ENCODE assay signal across 10 mouse cellular contexts in the genomic region with DNA sequence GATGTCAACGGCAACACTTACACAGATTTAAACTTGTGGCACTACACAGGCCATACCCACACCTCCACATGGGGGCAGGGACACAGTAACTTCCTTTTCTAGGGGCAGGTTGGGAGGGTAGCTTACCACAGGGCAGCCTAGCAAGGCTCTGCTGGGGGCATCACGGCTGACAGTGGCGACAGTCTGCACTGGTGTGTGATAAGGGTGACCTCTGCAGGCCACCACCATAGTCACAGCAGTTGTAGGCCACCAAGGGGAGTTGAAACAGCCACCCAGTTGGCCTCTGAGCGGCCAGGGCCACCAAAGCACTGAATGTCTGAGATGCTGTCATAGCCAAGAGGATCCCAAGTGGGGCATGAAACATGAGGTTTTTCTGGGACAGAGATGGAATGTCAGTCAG. TPM values are rescaled to one million over a fixed set of nuclear protein-coding genes. Genes with fewer than 3 reads are reported as not detected.
DNase-seq lines count a peak whose midpoint lies in the region; ATAC-seq and TF ChIP-seq lines count a peak whose summit lies in the region.
"Had no signal": no experiment of that assay in that cellular context is flagged by ENCODE, and none has a peak within 500 bp of the region (broad histone marks: within the 10 kb centered on the region; RNA-seq: fewer than 3 reads in every experiment).

No protein-coding gene starts in this region.

- no peak overlapping the region for H3K9ac ChIP-seq in forebrain, embryonic 14.5 days (ENCODE audit: low read length)
- H3K9ac ChIP-seq in kidney, postnatal 0 days (ENCODE audit: low read depth, low read length): no peak overlapping the region

- 18% methylated on average over 4 of the region's 4 CpGs for WGBS in forebrain, embryonic 14.5 days
- WGBS in kidney, postnatal 0 days: 20% methylated on average over 4 of the region's 4 CpGs

- DNase-seq in adrenal gland, adult 2 months: peak; percentile 53
- DNase-seq in adrenal gland, adult 18-20 months (ENCODE audit: low spot score in 2 of 2): no peak
- no peak for DNase-seq in testis, postnatal 14 days (ENCODE audit: low spot score)
- DNase-seq in forebrain, embryonic 14.5 days (ENCODE audit: low spot score): peak; percentile 49
- DNase-seq in kidney, postnatal 0 days (ENCODE audit: low spot score): peak; percentile 70
- peak; percentile 53 for DNase-seq in mesoderm, embryonic 11.5 days (ENCODE audit: low read depth, low spot score)
- DNase-seq in thymus, adult 18-20 months: peak; percentile 61 to 69

- H3K27ac ChIP-seq in testis, adult 2 months (ENCODE audit: control insufficient read depth, insufficient read depth, low read depth, low read length): no peak overlapping the region
- H3K27ac ChIP-seq in forebrain, embryonic 14.5 days (ENCODE audit: low read depth, low read length): no peak overlapping the region
- no peak overlapping the region for H3K27ac ChIP-seq in kidney, postnatal 0 days

- H3K9me3 ChIP-seq in forebrain, embryonic 14.5 days (replicated peaks; ENCODE audit: control insufficient read depth, low read length): no peaks in the 10 kb centered on the region
- H3K9me3 ChIP-seq in kidney, postnatal 0 days (replicated peaks; ENCODE audit: low read length): no peaks in the 10 kb centered on the region

- H3K4me1 ChIP-seq in testis, adult 2 months (ENCODE audit: control insufficient read depth, insufficient read depth, low read length): no peaks in the 10 kb centered on the region; the same call in 1 of the 2 replicates
- no peaks in the 10 kb centered on the region for H3K4me1 ChIP-seq in forebrain, embryonic 14.5 days (ENCODE audit: control insufficient read depth, insufficient read depth, low read length)
- H3K4me1 ChIP-seq in kidney, postnatal 0 days (replicated peaks; ENCODE audit: insufficient read depth, low read length): 0 out of 2 replicates have a peak, but pooled peaks cover 3% of the 10 kb centered on the region

- H3K36me3 ChIP-seq in testis, adult 2 months (ENCODE audit: control insufficient read depth, insufficient read depth, low read length): no peaks in the 10 kb centered on the region
- no peaks in the 10 kb centered on the region for H3K36me3 ChIP-seq in forebrain, embryonic 14.5 days (ENCODE audit: control insufficient read depth, insufficient read depth, low read length)
- no peaks in the 10 kb centered on the region for H3K36me3 ChIP-seq in kidney, postnatal 0 days (ENCODE audit: insufficient read depth, low read length)

- TF ChIP-seq CTCF in testis, adult 2 months (IDR thresholded peaks at IDR 0.05; ENCODE audit: control insufficient read depth, insufficient read depth, insufficient replicate concordance, low read depth, low read length): peak; percentile 24; the same call in 1 of the 2 replicates
- peak; percentile 74 for TF ChIP-seq CTCF in kidney, postnatal 0 days (IDR thresholded peaks at IDR 0.05; ENCODE audit: low read depth)

- no peak overlapping the region for H3K4me2 ChIP-seq in forebrain, embryonic 14.5 days (ENCODE audit: low read length)
- no peak overlapping the region for H3K4me2 ChIP-seq in kidney, postnatal 0 days (ENCODE audit: low read length)

- no peak overlapping the region for H3K4me3 ChIP-seq in testis, adult 2 months (ENCODE audit: control insufficient read depth, low read depth, low read length)
- no peak overlapping the region for H3K4me3 ChIP-seq in forebrain, embryonic 14.5 days (ENCODE audit: low read depth, low read length)
- H3K4me3 ChIP-seq in kidney, postnatal 0 days (replicated peaks; ENCODE audit: low read depth, low read length): no peak overlapping the region

- no peaks in the 10 kb centered on the region for H3K27me3 ChIP-seq in testis, adult 2 months (ENCODE audit: control insufficient read depth, insufficient read depth, low read length)
- H3K27me3 ChIP-seq in forebrain, embryonic 14.5 days (replicated peaks; ENCODE audit: control insufficient read depth, insufficient read depth, low read length): no peaks in the 10 kb centered on the region
- H3K27me3 ChIP-seq in kidney, postnatal 0 days (ENCODE audit: insufficient read depth, low read length): no peaks in the 10 kb centered on the region

- no peak for TF ChIP-seq POLR2A in testis, adult 2 months (IDR thresholded peaks at IDR 0.05; ENCODE audit: control insufficient read depth, low read depth, low read length)

- ATAC-seq in forebrain, embryonic 14.5 days: peak; percentile 66; the same call in 1 of the 2 replicates
- ATAC-seq in kidney, postnatal 0 days (replicated peaks; ENCODE audit: low FRiP score, low read depth): no peak

RNA-seq across cellular contexts. Expression of gene Egfl7, which starts 13.6 kb away (rescaled TPM):
- 100 to 1,000 TPM in 1 of 2 experiments, 10 to 100 TPM in 1; 71.2 to 146 TPM for total RNA-seq in adrenal gland, adult 2 months (2021)
- 355 and 444 TPM in 2 replicates for polyA plus RNA-seq in adrenal gland, adult 2 months (2012; rRNA removed)
- total RNA-seq in adrenal gland, adult 18-20 months (2021): 100 to 1,000 TPM in 1 of 2 experiments, 10 to 100 TPM in 1; 97.9 to 102 TPM
- polyA plus RNA-seq in testis, adult 2 months (2012; rRNA removed): 27.4 and 41.2 TPM in 2 replicates
- 52.5 and 52.8 TPM in 2 replicates for polyA plus RNA-seq in forebrain, embryonic 14.5 days (2014; fragmentation: Nextera tagmentation; extraction: Ambion mirVana)
- polyA plus RNA-seq in kidney, postnatal 0 days (2015; fragmentation: Nextera tagmentation; extraction: Ambion mirVana): 199 and 211 TPM in 2 replicates

RNA-seq across cellular contexts. Expression of gene Gm20532, which starts 20.2 kb away (rescaled TPM):
- total RNA-seq in adrenal gland, adult 2 months (2021): not detected
- not detected in 2 replicates for polyA plus RNA-seq in adrenal gland, adult 2 months (2012; rRNA removed)
- not detected for total RNA-seq in adrenal gland, adult 18-20 months (2021)
- polyA plus RNA-seq in testis, adult 2 months (2012; rRNA removed): not detected in 2 replicates
- not detected in 2 replicates for polyA plus RNA-seq in forebrain, embryonic 14.5 days (2014; fragmentation: Nextera tagmentation; extraction: Ambion mirVana)
- polyA plus RNA-seq in kidney, postnatal 0 days (2015; fragmentation: Nextera tagmentation; extraction: Ambion mirVana): not detected in 2 replicates
- total RNA-seq: heart, postnatal 36 days had no signal
- polyA plus RNA-seq: stomach, embryonic 16.5 days had no signal

RNA-seq across cellular contexts. Expression of gene Agpat2, which starts 38.0 kb away (rescaled TPM):
- total RNA-seq in adrenal gland, adult 2 months (2021): 100 to 1,000 TPM; 469 to 591 TPM
- polyA plus RNA-seq in adrenal gland, adult 2 months (2012; rRNA removed): 584 and 714 TPM in 2 replicates
- total RNA-seq in adrenal gland, adult 18-20 months (2021): 100 to 1,000 TPM; 431 to 896 TPM
- 223 and 249 TPM in 2 replicates for polyA plus RNA-seq in testis, adult 2 months (2012; rRNA removed)
- 4.0 TPM in 2 replicates for polyA plus RNA-seq in forebrain, embryonic 14.5 days (2014; fragmentation: Nextera tagmentation; extraction: Ambion mirVana)
- polyA plus RNA-seq in kidney, postnatal 0 days (2015; fragmentation: Nextera tagmentation; extraction: Ambion mirVana): 53.8 and 57.1 TPM in 2 replicates

RNA-seq across cellular contexts. Expression of gene Notch1, which starts 49.8 kb away (rescaled TPM):
- 10 to 100 TPM; 17.6 to 21.1 TPM for total RNA-seq in adrenal gland, adult 2 months (2021)
- polyA plus RNA-seq in adrenal gland, adult 2 months (2012; rRNA removed): 37.1 and 49.2 TPM in 2 replicates
- total RNA-seq in adrenal gland, adult 18-20 months (2021): 10 to 100 TPM; 21.5 to 22.0 TPM
- polyA plus RNA-seq in testis, adult 2 months (2012; rRNA removed): 3.0 TPM in 2 replicates
- polyA plus RNA-seq in forebrain, embryonic 14.5 days (2014; fragmentation: Nextera tagmentation; extraction: Ambion mirVana): 30.3 and 32.3 TPM in 2 replicates
- 12.1 and 12.9 TPM in 2 replicates for polyA plus RNA-seq in kidney, postnatal 0 days (2015; fragmentation: Nextera tagmentation; extraction: Ambion mirVana)

Comparison
In these comparisons a context has a peak if more than half of its experiments do, and no peak if none do; other contexts are left out.
1. DNase-seq: peak in adrenal gland, adult 2 months (single experiment), forebrain, embryonic 14.5 days (single experiment), kidney, postnatal 0 days (single experiment), mesoderm, embryonic 11.5 days (single experiment) and thymus, adult 18-20 months (2 of 2); none in adrenal gland, adult 18-20 months (0 of 2) and testis, postnatal 14 days (single experiment).
2. RNA of gene Agpat2, which starts 38.0 kb away (polyA plus RNA-seq): 584 to 714 TPM in adrenal gland, adult 2 months, 223 to 249 TPM in testis, adult 2 months and 53.8 to 57.1 TPM in kidney, postnatal 0 days; 4.0 TPM in forebrain, embryonic 14.5 days; every median in the first group is over 10 times any median in the second.